Mouse (Mus musculus): Measurements from ENCODE around the gene Hdac9.

Gene Hdac9

GRCm38 (mm10) chr12:34238796-34239195 is 678.1 kb downstream of the Hdac9 start:
- in situ Hi-C loops (cut with MboI, MseI) = no loop called here

DNA sequence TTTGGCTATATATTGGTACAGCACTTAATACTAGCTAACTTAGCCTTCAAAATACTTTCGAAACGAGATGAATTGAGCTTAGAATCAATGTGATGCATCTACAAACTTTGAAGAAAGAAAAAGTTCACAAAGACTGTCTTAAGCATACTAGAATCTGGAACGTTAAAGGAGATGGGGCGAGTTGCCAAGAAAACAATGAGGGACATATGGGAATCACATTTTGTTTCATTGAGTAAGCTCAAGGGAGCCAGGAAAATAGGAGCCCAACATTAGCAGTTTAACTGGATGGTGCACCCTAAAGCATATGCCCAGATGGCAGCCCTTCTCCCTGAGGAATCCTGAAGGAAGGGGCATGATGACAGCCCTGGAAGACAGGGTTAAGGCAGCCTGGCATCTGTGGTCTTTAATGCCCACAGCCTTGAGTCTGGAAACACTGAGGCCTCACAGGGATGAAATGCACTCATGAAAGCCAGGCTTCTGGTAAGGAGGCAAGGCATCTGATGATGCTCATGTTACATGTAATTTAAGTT is 685.2 kb downstream of the Hdac9 start:
- in situ Hi-C loops (cut with MboI, MseI) = no loop called here

GRCm38 (mm10) chr12:34224505-34224904 is 692.4 kb downstream of the Hdac9 start:
- in situ Hi-C loops (cut with MboI, MseI) = no loop called here

- in situ Hi-C loops (cut with MboI, MseI) = no loop called here
Measured at GRCm38 (mm10) chr12:34221014-34221413, 695.9 kb downstream of the Hdac9 start.

- in situ Hi-C loops (cut with MboI, MseI) = no loop called here
Measured at GRCm38 (mm10) chr12:34220051-34220926, 696.6 kb downstream of the Hdac9 start.

GRCm38 (mm10) chr12:34218561-34218960 is 698.3 kb downstream of the Hdac9 start:
- in situ Hi-C loops (cut with MboI, MseI) = no loop called here

GRCm38 (mm10) chr12:34215023-34216020 is 701.6 kb downstream of the Hdac9 start:
- in situ Hi-C loops (cut with MboI, MseI) = no loop called here

- in situ Hi-C loops (cut with MboI, MseI) = no loop called here
Measured at GRCm38 (mm10) chr12:34212162-34212561, 704.7 kb downstream of the Hdac9 start.

DNA sequence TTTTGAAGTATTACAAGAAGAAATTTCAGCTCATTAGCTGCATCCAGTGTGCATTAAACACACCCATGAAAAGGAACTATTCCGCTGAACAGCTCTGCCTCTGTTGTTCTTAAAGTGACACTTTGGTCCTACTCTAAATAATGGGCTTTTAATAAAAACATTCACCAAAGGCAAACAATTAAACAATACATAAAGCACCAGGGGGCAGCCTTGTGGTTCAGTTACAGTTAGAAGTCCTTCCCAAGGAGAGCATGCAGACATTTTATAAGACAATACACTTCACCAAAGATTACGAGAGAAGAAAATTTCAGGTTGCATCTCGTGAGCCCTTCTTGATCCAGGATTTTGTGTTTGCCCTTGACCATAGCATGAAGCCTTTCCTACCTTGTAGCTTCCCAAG is 715.4 kb downstream of the Hdac9 start:
- in situ Hi-C loops (cut with MboI, MseI) = no loop called here

DNA sequence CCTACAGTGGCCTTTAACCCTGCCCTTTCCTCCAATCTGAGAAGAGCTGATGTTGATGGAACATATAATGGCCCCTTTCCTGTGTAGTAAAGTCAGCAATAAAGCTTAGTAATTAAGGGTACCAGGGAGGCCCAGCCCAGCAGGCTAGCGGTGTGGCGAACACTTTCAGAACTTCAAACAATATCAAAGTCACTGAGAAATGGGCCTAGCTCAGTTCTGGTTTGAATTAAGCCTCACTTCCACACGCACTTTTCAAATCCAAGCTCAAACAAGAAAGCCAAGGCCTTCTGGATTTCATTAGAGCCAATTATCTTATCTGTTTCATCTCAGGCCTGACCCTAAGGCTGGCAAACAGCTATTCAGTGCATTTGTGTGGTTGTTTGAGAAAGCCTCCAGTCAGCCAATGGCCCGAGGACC is 716.9 kb downstream of the Hdac9 start:
- in situ Hi-C loops (cut with MboI, MseI) = no loop called here

DNA sequence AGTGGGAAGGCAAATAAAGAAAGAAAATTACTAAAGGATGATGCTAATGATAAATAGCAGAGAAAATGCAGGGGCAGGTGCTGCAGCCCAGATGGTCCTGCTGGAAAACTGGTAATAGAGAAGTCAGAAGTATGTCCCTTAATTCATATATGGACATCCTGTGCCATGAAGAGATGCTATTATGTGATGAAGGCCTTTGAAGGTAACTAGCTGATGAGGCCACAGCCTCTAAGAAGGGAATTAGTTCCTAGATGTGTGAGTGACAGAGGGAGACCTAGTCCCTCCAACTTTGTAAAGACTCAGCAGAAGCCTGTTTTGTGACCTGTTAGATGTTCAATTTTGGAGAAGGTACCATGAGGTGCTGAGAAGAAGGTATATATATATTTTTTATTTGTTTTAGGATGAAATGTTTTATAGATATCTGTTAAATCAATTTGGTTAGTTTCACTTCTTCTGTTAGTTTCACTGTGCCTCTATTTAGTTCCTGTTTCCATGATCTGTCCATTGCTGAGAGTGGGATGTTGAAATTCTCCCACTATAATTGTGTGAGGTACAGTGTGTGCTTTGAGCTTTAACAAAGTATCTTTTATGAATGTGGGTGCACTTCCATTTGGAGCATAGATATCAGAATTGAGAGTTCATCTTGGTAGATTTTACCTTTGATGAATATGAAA is 721.6 kb downstream of the Hdac9 start:
- in situ Hi-C loops (cut with MboI, MseI) = no loop called here

- in situ Hi-C loops (cut with MboI, MseI) = no loop called here
Measured at GRCm38 (mm10) chr12:34194116-34194515, 722.8 kb downstream of the Hdac9 start.

GRCm38 (mm10) chr12:34191246-34191645 is 725.6 kb downstream of the Hdac9 start:
- in situ Hi-C loops (cut with MboI, MseI) = no loop called here

DNA sequence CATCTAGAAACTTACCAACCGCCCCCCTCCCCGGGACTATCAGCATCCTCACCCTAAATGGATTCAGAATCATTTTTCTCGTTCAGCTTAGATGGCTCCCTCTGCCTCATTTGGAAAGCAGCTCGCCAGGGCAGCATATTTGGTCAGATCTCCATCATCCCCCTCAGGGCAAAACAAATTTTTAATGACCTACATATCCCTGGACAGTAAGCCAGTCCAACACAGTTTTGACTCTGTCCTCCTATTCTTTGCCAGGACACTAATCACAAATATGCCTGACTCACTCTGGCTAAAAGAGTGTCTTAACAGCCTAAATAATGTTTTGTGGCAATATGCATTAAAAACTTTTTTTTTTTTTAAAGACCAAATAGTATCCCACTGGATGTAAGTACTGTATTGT is 738.0 kb downstream of the Hdac9 start:
- in situ Hi-C loops (cut with MboI, MseI) = no loop called here

DNA sequence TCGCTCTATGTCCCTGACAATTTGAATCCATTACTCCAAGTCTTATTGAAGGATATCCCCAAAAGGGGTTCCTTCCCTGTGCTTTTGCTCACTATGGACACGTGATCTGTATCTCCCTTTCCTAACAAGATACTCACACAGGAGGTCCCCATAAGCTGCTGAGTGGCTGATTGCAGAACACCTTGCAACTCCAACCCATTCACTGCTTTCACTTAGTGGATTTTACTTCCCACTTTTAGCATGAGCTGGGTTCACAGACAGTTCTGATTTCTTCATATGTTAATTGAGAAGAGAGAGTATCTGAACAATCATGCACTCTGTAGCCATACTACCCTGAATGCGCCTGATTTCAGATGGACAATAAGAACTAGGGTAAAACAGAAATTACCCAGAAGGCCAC is 740.1 kb downstream of the Hdac9 start:
- in situ Hi-C loops (cut with MboI, MseI) = no loop called here

- in situ Hi-C loops (cut with MboI, MseI) = no loop called here
Measured at GRCm38 (mm10) chr12:34173036-34173435, 743.9 kb downstream of the Hdac9 start.

- in situ Hi-C loops (cut with MboI, MseI) = no loop called here
Measured at GRCm38 (mm10) chr12:34170601-34171000, 746.3 kb downstream of the Hdac9 start.

- in situ Hi-C loops (cut with MboI, MseI) = no loop called here
Measured at GRCm38 (mm10) chr12:34165674-34166073, 751.2 kb downstream of the Hdac9 start.

DNA sequence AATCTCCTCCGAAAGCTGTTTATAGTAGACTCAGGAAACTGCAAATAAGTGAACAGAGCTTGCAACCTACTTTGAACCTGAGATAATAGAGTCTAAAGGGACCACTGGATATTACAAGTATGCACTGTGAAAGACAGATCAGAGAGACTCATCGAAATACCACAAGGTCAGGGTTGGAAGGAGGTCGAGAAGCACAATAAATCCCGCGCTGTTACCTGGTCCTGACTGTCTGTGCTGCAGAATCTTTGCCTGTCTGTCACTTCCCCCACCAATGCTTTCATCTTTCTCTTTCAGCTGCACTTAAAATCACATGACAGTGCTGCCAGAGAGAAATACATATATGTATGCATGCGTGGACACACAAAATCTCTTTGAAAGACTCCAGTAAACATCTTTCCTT is 760.6 kb downstream of the Hdac9 start:
- in situ Hi-C loops (cut with MboI, MseI) = no loop called here

DNA sequence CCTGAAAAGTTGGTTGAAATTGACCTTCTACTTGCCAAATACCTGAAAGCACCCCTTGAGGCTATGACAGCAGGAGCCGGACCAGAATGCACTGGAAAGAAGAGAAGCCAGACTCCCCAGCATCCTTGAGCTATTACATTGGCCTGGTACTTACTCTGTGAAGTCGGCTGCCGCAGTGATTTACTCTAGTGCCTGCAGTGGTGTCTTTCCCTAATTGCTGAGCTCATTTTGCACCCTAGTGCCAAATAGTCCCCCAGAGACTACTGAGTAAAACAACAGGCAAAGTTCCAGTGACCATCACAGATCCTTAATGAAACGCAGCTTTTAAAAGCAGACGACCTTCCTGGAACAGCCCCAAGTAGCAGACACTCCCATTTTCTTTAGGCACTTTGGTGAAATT is 761.2 kb downstream of the Hdac9 start:
- in situ Hi-C loops (cut with MboI, MseI) = no loop called here

DNA sequence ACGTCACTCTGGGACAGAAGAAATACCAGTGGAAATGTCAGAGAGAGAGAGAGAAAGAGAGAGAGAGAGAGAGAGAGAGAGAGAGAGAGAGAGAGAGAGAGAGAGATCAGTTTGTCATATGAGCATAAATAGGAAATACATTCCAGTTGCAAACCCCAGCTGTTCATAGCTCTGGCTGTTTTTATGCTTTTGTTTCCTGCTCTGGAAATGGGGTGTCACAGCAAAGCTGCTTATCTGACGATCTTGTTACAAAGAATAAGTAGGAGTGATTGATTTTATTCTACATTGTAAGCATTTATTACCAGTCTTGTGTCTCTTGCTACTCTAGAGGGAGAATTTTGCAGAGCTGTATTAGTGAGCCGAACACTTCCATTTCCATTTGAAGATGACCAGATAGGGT is 762.1 kb downstream of the Hdac9 start:
- in situ Hi-C loops (cut with MboI, MseI) = no loop called here

DNA sequence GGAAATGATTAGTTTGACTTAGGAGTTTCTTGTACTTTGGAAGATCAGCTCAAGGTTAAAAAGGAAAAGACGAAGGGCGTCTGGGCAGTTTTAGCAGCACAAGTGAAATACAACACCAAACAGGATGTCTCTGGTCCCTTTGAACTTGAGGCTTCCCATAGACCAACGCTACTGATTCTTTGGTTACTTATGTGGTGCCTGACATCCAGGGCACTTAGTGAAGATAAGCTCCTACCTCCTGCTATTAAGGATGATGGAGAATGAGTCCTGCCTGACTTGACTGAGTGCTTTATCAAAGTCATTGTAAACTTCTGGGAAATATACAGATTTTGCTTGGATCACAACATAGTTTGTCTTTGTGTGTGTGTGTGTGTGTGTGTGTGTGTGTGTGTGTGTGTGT is 765.6 kb downstream of the Hdac9 start:
- in situ Hi-C loops (cut with MboI, MseI) = no loop called here

Measured in regulatory T cell (primary cell).